Mouse (Mus musculus): ENCODE results near the gene Frzb.
A peak's percentile ranks its signal among the peaks of the same experiment; 100 is the strongest.

The Frzb gene

GRCm38 (mm10) chr2:80423116-80423515 is 24.3 kb downstream of the Frzb start:
- no peak for DNase-seq (ENCODE audit: low read depth)

- DNase-seq (ENCODE audit: low read depth): peak; percentile 64
Observed at GRCm38 (mm10) chr2:80421990-80422389, 25.4 kb downstream of the Frzb start.

GRCm38 (mm10) chr2:80416286-80416685 is 31.1 kb downstream of the Frzb start:
- no peak for DNase-seq (ENCODE audit: low read depth)

- no peak for DNase-seq (ENCODE audit: low read depth)
Observed at GRCm38 (mm10) chr2:80414387-80414786, 33.0 kb downstream of the Frzb start.

GRCm38 (mm10) chr2:80413124-80413523 is 34.3 kb downstream of the Frzb start:
- no peak for DNase-seq (ENCODE audit: low read depth)

- no peak for DNase-seq (ENCODE audit: low read depth)
Observed at GRCm38 (mm10) chr2:80409893-80410574, 37.4 kb downstream of the Frzb start.

- DNase-seq (ENCODE audit: low read depth): no peak
Observed at GRCm38 (mm10) chr2:80404770-80405169, 42.7 kb downstream of the Frzb start.

- no peak for DNase-seq (ENCODE audit: low read depth)
Observed at GRCm38 (mm10) chr2:80398595-80399099, 48.8 kb downstream of the Frzb start.

- no peak for DNase-seq (ENCODE audit: low read depth)
Observed at GRCm38 (mm10) chr2:80396864-80397263, 50.6 kb downstream of the Frzb start.

GRCm38 (mm10) chr2:80396057-80396456 is 51.4 kb downstream of the Frzb start:
- DNase-seq (ENCODE audit: low read depth): no peak

GRCm38 (mm10) chr2:80388341-80388740 is 59.1 kb downstream of the Frzb start:
- DNase-seq (ENCODE audit: low read depth): no peak

GRCm38 (mm10) chr2:80387668-80388067 is 59.8 kb downstream of the Frzb start:
- DNase-seq (ENCODE audit: low read depth): no peak

GRCm38 (mm10) chr2:80386255-80386654 is 61.2 kb downstream of the Frzb start:
- DNase-seq (ENCODE audit: low read depth): no peak

- peak; percentile 25 for DNase-seq (ENCODE audit: low read depth)
Observed at GRCm38 (mm10) chr2:80384447-80384846, 63.0 kb downstream of the Frzb start.

GRCm38 (mm10) chr2:80379848-80380247 is 67.6 kb downstream of the Frzb start:
- DNase-seq (ENCODE audit: low read depth): no peak

- DNase-seq (ENCODE audit: low read depth): no peak
Observed at GRCm38 (mm10) chr2:80374892-80375291, 72.5 kb downstream of the Frzb start.

GRCm38 (mm10) chr2:80371458-80371857 is 76.0 kb downstream of the Frzb start:
- no peak for DNase-seq (ENCODE audit: low read depth)

Data from 416B (cell line).